Mouse (Mus musculus): ENCODE data around the gene Ttc7b.

- TF ChIP-seq CTCF (IDR thresholded peaks at IDR 0.05; ENCODE audit: low read depth): no peak
- no peak for TF ChIP-seq EP300 (IDR thresholded peaks at IDR 0.05; ENCODE audit: low read depth)
These were observed 199.1 kb downstream of the Ttc7b start for GRCm38 (mm10) chr12:100321545-100321944.

Data from liver, postnatal 0 days (tissue).